Mouse (Mus musculus): ENCODE measurements around the gene Rps12. TPM values are rescaled to one million over a fixed set of nuclear protein-coding genes. Genes with fewer than 3 reads are reported as not detected.
"Not testable (repeated sequence)": the region's sequence is repeated elsewhere in the genome, so short reads cannot be mapped to it uniquely, and the experiment has no call there.

Rps12 gene
- polyA plus RNA-seq, 1 experiment, result 1,252 TPM

- no peak overlapping the region for H3K27ac ChIP-seq (ENCODE audit: insufficient read depth, low read length)
- H3K4me1 ChIP-seq (ENCODE audit: control insufficient read depth, insufficient read depth, low read length), result peaks cover 3% of the 10 kb centered on the region
- peak overlapping the region; percentile 88 for H3K4me3 ChIP-seq (ENCODE audit: insufficient read depth, low read length)
- TF ChIP-seq CTCF (IDR thresholded peaks at IDR 0.05; ENCODE audit: extremely low read depth, insufficient read depth, low read length), result no peak
- TF ChIP-seq POLR2A (IDR thresholded peaks at IDR 0.05; ENCODE audit: extremely low read depth, insufficient read depth, low read length), result no peak
These were observed 1.0 kb downstream of the Rps12 start for GRCm38 (mm10) chr10:23786040-23786439.

GRCm38 (mm10) chr10:23785599-23785998 lies 1.5 kb downstream of the Rps12 start:
- H3K4me3 ChIP-seq (ENCODE audit: insufficient read depth, low read length), result peak overlapping the region; percentile 88; the same call in 1 of the 2 replicates

GRCm38 (mm10) chr10:23784121-23784520 lies 3.0 kb downstream of the Rps12 start:
- Histone ChIP-seq H3K27ac (ENCODE audit: insufficient read depth, low read length) (no peak overlapping the region), H3K4me3 (ENCODE audit: insufficient read depth, low read length) (no peak overlapping the region), H3K4me1 (ENCODE audit: control insufficient read depth, insufficient read depth, low read length) (peaks cover 3% of the 10 kb centered on the region)
- TF ChIP-seq CTCF (IDR thresholded peaks at IDR 0.05; ENCODE audit: extremely low read depth, insufficient read depth, low read length) (no peak), POLR2A (IDR thresholded peaks at IDR 0.05; ENCODE audit: extremely low read depth, insufficient read depth, low read length) (no peak)

More at GRCm38 (mm10) chr10:23785599-23785998, 1.5 kb downstream of the Rps12 start:
- H3K27ac ChIP-seq (ENCODE audit: insufficient read depth, low read length); H3K4me1 ChIP-seq (ENCODE audit: control insufficient read depth, insufficient read depth, low read length): not testable (repeated sequence)

GRCm38 (mm10) chr10:23783493-23783884 lies 3.6 kb downstream of the Rps12 start:
- TF ChIP-seq CTCF (IDR thresholded peaks at IDR 0.05; ENCODE audit: extremely low read depth, insufficient read depth, low read length), result no peak
- no peak for TF ChIP-seq POLR2A (IDR thresholded peaks at IDR 0.05; ENCODE audit: extremely low read depth, insufficient read depth, low read length)
- peaks cover 3% of the 10 kb centered on the region for H3K4me1 ChIP-seq (ENCODE audit: control insufficient read depth, insufficient read depth, low read length)
- no peak overlapping the region for H3K4me3 ChIP-seq (ENCODE audit: insufficient read depth, low read length)
- no peak overlapping the region for H3K27ac ChIP-seq (ENCODE audit: insufficient read depth, low read length)

DNA sequence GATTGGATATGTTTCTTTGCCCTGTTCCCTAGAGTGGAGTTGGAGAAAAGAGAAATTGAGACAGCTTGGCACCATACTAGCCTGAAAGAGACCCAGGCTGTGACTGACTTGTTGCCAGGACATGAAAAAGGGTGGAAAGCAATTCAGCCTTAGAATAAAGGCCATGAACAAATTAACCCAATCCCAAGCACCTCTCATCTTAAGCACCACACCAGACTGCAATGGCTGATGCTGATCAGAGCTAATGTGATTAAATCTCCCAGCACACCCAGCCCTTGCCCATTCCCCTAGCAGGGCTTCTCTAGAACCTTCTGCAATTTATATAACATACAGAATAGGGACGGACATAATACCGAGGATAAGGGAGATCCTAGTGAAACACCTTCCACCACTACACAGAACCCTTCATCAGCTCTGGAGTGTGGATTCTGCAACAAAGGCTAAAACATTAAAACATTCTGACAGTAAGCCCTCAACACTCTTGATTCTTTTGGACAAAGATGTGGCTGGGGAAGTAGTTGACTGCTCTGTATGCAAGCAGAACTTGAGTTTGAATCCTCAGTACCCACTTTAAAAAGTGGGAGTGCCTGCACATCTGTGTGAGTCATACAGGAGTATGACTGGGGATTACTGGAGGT lies 4.1 kb downstream of the Rps12 start:
- peaks cover 3% of the 10 kb centered on the region for H3K4me1 ChIP-seq (ENCODE audit: control insufficient read depth, insufficient read depth, low read length)
- no peak for TF ChIP-seq CTCF (IDR thresholded peaks at IDR 0.05; ENCODE audit: extremely low read depth, insufficient read depth, low read length)
- no peak for TF ChIP-seq POLR2A (IDR thresholded peaks at IDR 0.05; ENCODE audit: extremely low read depth, insufficient read depth, low read length)
- H3K27ac ChIP-seq (ENCODE audit: insufficient read depth, low read length), result no peak overlapping the region
- no peak overlapping the region for H3K4me3 ChIP-seq (ENCODE audit: insufficient read depth, low read length)

GRCm38 (mm10) chr10:23781760-23782735 lies 5.0 kb downstream of the Rps12 start:
- H3K4me1 ChIP-seq (ENCODE audit: control insufficient read depth, insufficient read depth, low read length), result peaks cover 3% of the 10 kb centered on the region
- H3K27ac ChIP-seq (ENCODE audit: insufficient read depth, low read length), result no peak overlapping the region
- H3K4me3 ChIP-seq (ENCODE audit: insufficient read depth, low read length), result no peak overlapping the region
- TF ChIP-seq POLR2A (IDR thresholded peaks at IDR 0.05; ENCODE audit: extremely low read depth, insufficient read depth, low read length), result no peak

DNA sequence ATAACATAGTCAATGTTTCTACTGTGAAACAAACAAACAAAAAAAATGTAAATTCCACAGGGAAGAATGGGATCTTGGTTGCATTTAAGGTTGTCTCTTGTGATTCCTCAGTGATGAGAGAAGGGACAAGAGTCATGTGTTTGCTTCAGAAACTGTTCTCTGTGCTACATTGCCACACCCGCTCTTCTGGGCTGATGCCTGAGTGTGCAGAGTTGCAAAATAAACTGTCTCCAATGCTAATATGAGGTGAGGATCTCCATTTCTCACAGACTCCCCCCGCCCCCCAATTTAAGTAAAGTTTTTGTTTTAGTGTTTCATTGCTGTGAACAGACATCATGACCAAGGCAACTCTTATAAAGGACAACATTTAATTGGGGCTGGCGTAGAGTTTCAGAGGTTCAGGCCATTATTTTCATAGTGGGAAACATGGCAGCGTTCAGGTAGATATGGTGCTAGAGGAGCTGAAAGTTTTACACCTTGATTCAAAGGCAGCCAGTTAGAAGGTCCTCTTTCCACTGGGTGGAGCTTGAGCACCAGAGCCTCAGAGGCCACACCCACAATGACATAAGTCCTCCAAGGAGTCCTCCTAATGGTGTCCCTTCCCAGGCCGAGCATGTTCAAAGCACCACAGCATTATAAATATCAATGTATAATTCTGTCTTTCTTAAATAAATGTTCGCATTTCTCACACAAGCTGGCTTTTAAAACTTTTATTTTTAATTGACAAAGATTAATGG lies 6.4 kb downstream of the Rps12 start:
- TF ChIP-seq POLR2A (IDR thresholded peaks at IDR 0.05; ENCODE audit: extremely low read depth, insufficient read depth, low read length) (no peak), CTCF (IDR thresholded peaks at IDR 0.05; ENCODE audit: extremely low read depth, insufficient read depth, low read length) (no peak)

GRCm38 (mm10) chr10:23777288-23777945 lies 9.7 kb downstream of the Rps12 start:
- TF ChIP-seq POLR2A (IDR thresholded peaks at IDR 0.05; ENCODE audit: extremely low read depth, insufficient read depth, low read length) (no peak), CTCF (IDR thresholded peaks at IDR 0.05; ENCODE audit: extremely low read depth, insufficient read depth, low read length) (0 out of 2 replicates have a peak, but pooled peaks have one; percentile 13)
- Histone ChIP-seq H3K4me3 (ENCODE audit: insufficient read depth, low read length) (no peak overlapping the region), H3K27ac (ENCODE audit: insufficient read depth, low read length) (no peak overlapping the region), H3K4me1 (ENCODE audit: control insufficient read depth, insufficient read depth, low read length) (no peaks in the 10 kb centered on the region)

More for the DNA sequence above, 6.4 kb downstream of the Rps12 start:
- no peak overlapping the region for H3K4me3 ChIP-seq (ENCODE audit: insufficient read depth, low read length)
- peaks cover 2% of the 10 kb centered on the region for H3K4me1 ChIP-seq (ENCODE audit: control insufficient read depth, insufficient read depth, low read length)
- no peak overlapping the region for H3K27ac ChIP-seq (ENCODE audit: insufficient read depth, low read length)

- no peak overlapping the region for H3K27ac ChIP-seq (ENCODE audit: insufficient read depth, low read length)
- no peaks in the 10 kb centered on the region for H3K4me1 ChIP-seq (ENCODE audit: control insufficient read depth, insufficient read depth, low read length)
- TF ChIP-seq CTCF (IDR thresholded peaks at IDR 0.05; ENCODE audit: extremely low read depth, insufficient read depth, low read length) (no peak), POLR2A (IDR thresholded peaks at IDR 0.05; ENCODE audit: extremely low read depth, insufficient read depth, low read length) (no peak)
- H3K4me3 ChIP-seq (ENCODE audit: insufficient read depth, low read length), result no peak overlapping the region
These were observed 32.9 kb downstream of the Rps12 start for GRCm38 (mm10) chr10:23754166-23754565.

Other genes with a start within 250 kb of the Rps12 start
- 19.3 and 21.4 TPM in 2 replicates for gene Slc18b1, start 9.7 kb upstream of the Rps12 start, polyA plus RNA-seq (2012; rRNA removed)
- gene Vnn3, start 64.2 kb upstream of the Rps12 start, polyA plus RNA-seq (2012; rRNA removed), result 0.09 TPM in 1 of 2 replicates, not detected in the other
- 0.28 and 0.88 TPM in 2 replicates for gene Vnn1, start 107.4 kb upstream of the Rps12 start, polyA plus RNA-seq (2012; rRNA removed)
- gene Taar1, start 133.1 kb upstream of the Rps12 start, polyA plus RNA-seq (2012; rRNA removed), result not detected in 2 replicates
- not detected in 2 replicates for gene Taar2, start 151.3 kb upstream of the Rps12 start, polyA plus RNA-seq (2012; rRNA removed)
- gene Taar3, start 162.3 kb upstream of the Rps12 start, polyA plus RNA-seq (2012; rRNA removed), result not detected in 2 replicates
- not detected in 2 replicates for gene Taar4, start 173.2 kb upstream of the Rps12 start, polyA plus RNA-seq (2012; rRNA removed)
- not detected in 2 replicates for gene Taar5, start 183.4 kb upstream of the Rps12 start, polyA plus RNA-seq (2012; rRNA removed)
- gene Taar6, start 198.4 kb upstream of the Rps12 start, polyA plus RNA-seq (2012; rRNA removed), result not detected in 2 replicates
- not detected in 2 replicates for gene Taar7a, start 206.2 kb upstream of the Rps12 start, polyA plus RNA-seq (2012; rRNA removed)
- gene Taar7b, start 212.7 kb upstream of the Rps12 start, polyA plus RNA-seq (2012; rRNA removed), result not detected in 2 replicates
- not detected in 2 replicates for gene Taar7d, start 239.9 kb upstream of the Rps12 start, polyA plus RNA-seq (2012; rRNA removed)